Mouse (Mus musculus) left cerebral cortex, postnatal 14 days (tissue): Measurements from ENCODE around the gene Grm8. TPM values are rescaled to one million over a fixed set of nuclear protein-coding genes. Genes with fewer than 3 reads are reported as not detected.

ENCODE experiments used
- DNase-seq, 2 experiments: peaks; one replicate each; pipeline ENCODE4 v3.0.0; 2021 to 2022; ENCODE audit warnings: low spot score in 2 of 2, mixed read lengths in 1 of 2
- intact Hi-C: fragments of 180-260 bp; cut with DNase I; formaldehyde crosslinking; loops from one replicate; pipeline ENCODE4 v1.15.1; 2025
- total RNA-seq, 2 experiments: library from RNA; stranded (reverse); gene quantifications; 2 replicates each; pipeline ENCODE4 v1.2.3; 2021

Gene Grm8
- total RNA-seq, 2 experiments from 2014 or later = 19.5 TPM

GRCm38 (mm10) chr6:28075534-28075933, 59.4 kb downstream of the Grm8 start:
- no peak for DNase-seq
- intact Hi-C loops = no loop called here

- intact Hi-C loops = no loop called here
- no peak for DNase-seq
These were observed 60.5 kb downstream of the Grm8 start for GRCm38 (mm10) chr6:28074470-28074869.

- no peak for DNase-seq
- intact Hi-C loops = no loop called here
These were observed 83.0 kb downstream of the Grm8 start for GRCm38 (mm10) chr6:28051966-28052365.

GRCm38 (mm10) chr6:28042339-28042738, 92.6 kb downstream of the Grm8 start:
- intact Hi-C loops = no loop called here
- no peak for DNase-seq

GRCm38 (mm10) chr6:28040815-28041214, 94.2 kb downstream of the Grm8 start:
- intact Hi-C loops = no loop called here
- DNase-seq = no peak

GRCm38 (mm10) chr6:28032006-28032405, 103.0 kb downstream of the Grm8 start:
- no peak for DNase-seq
- intact Hi-C loops = no loop called here

GRCm38 (mm10) chr6:28017653-28018052, 117.3 kb downstream of the Grm8 start:
- intact Hi-C loops = no loop called here
- no peak for DNase-seq

GRCm38 (mm10) chr6:28007001-28007400, 128.0 kb downstream of the Grm8 start:
- intact Hi-C loops = no loop called here
- no peak for DNase-seq

- intact Hi-C loops = no loop called here
- no peak for DNase-seq
These were observed 137.7 kb downstream of the Grm8 start for GRCm38 (mm10) chr6:27997250-27997649.

GRCm38 (mm10) chr6:27991241-27991640, 143.7 kb downstream of the Grm8 start:
- intact Hi-C loops = no loop called here
- no peak for DNase-seq

GRCm38 (mm10) chr6:27982598-27982997, 152.4 kb downstream of the Grm8 start:
- intact Hi-C loops = no loop called here
- no peak for DNase-seq

- DNase-seq = no peak
- intact Hi-C loops = no loop called here
These were observed 153.0 kb downstream of the Grm8 start for GRCm38 (mm10) chr6:27982021-27982420.

GRCm38 (mm10) chr6:27977361-27977760, 157.6 kb downstream of the Grm8 start:
- DNase-seq = peak in 1 of 2 experiments; percentile 7
- intact Hi-C loops = no loop called here

- DNase-seq = no peak
- intact Hi-C loops = no loop called here
These were observed 166.1 kb downstream of the Grm8 start for GRCm38 (mm10) chr6:27968859-27969258.

GRCm38 (mm10) chr6:27967037-27967436, 167.9 kb downstream of the Grm8 start:
- no peak for DNase-seq
- intact Hi-C loops = no loop called here

- DNase-seq = peak; percentile 9 to 35
- intact Hi-C loops = no loop called here
These were observed 169.7 kb downstream of the Grm8 start for GRCm38 (mm10) chr6:27965237-27965636.

- no peak for DNase-seq
- intact Hi-C loops = no loop called here
These were observed 171.1 kb downstream of the Grm8 start for GRCm38 (mm10) chr6:27963887-27964286.

- no peak for DNase-seq
- intact Hi-C loops = no loop called here
These were observed 178.6 kb downstream of the Grm8 start for GRCm38 (mm10) chr6:27956278-27956857.

- intact Hi-C loops = no loop called here
- DNase-seq = no peak
These were observed 183.5 kb downstream of the Grm8 start for GRCm38 (mm10) chr6:27951433-27951832.

- intact Hi-C loops = no loop called here
- DNase-seq = no peak
These were observed 206.9 kb downstream of the Grm8 start for GRCm38 (mm10) chr6:27928058-27928457.

- no peak for DNase-seq
- intact Hi-C loops = no loop called here
These were observed 221.7 kb downstream of the Grm8 start for GRCm38 (mm10) chr6:27913281-27913680.

- no peak for DNase-seq
- intact Hi-C loops = no loop called here
These were observed 230.6 kb downstream of the Grm8 start for GRCm38 (mm10) chr6:27904358-27904757.
